Mouse (Mus musculus) left cerebral cortex, adult 6 months (tissue): ENCODE measurements around the gene Cts8. TPM values are rescaled to one million over a fixed set of nuclear protein-coding genes. Genes with fewer than 3 reads are reported as not detected.

Experiments
- long read RNA-seq, 2 experiments: library from polyadenylated mRNA; unstranded; transcript quantifications; one replicate each; pipeline ENCODE4 v2.0.0; 2019 to 2020
- polyA plus RNA-seq: library from polyadenylated mRNA; unstranded; fragments of <200 nt; fragmentation: Nextera tagmentation; gene quantifications from 2 replicates; pipeline ENCODE4 v1.2.3, GENCODE M21; 2021

The Cts8 gene
- polyA plus RNA-seq = not detected in 2 replicates
- long read RNA-seq, experiment 1 = 0 reads
- long read RNA-seq, experiment 2 = 0 reads

DNA sequence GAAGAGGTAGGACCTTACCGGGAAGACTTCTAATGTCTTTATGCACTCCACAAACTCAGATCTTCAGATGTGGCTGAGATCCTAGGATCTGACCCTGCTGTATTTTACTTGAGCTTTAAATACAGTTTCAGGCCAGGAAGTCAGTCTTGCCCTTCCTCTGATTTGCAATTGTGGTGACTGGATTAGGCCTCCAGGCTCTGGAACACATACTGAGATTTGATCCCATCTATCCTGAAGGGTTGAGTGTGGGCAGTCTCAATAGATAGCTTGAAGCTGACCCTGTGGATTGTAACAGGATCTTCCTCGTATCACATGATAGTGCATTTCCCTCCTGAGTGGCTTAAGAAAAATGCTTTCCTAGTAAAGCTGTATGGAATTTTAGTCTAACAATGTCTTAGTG is at the start of gene Cts8:
Gene Cts8 (minus strand): TSS at position 101 of the 400 bp plus-strand sequence.

DNA sequence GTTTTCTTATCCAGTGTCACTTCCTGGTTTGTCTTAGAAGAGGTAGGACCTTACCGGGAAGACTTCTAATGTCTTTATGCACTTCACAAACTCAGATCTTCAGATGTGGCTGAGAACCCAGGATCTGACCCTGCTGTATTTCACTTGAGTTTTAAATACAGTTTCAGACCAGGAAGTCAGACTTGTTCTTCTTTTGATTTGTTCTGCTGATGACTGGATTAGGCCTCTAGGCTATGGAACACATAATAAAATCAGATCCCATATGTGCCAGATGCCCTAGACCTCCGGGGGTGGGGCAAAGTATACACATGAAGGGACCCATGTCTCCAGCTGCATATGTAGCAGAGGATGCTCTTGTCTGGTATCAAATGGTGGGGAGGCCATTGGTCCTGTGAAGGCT is 33.6 kb upstream of the Cts8 start, which contains the start of gene Gm49398:
Gene Gm49398 (minus strand): TSS at position 101 of the 400 bp plus-strand sequence.

DNA sequence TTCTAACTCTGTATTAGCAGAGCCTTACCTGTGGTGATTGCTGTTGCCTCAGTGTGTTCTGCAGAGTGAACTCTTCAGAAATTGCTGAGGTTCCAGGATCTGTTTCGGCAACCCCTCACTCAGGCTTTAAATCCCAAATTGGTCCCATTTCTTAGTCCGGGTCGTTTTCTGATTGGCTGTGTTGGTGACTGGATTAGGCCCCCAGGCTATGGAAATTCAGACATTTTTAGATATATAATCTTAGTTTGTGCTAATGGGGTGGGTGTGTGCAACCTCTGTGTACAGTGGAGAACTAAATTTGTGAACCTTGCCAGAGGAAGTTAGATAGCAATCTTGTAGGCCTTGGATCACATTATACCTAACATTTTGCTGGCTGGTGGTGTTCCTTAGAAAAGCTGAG is 51.8 kb downstream of the Cts8 start, which contains the start of gene Cts6:
Gene Cts6 (minus strand): TSS at position 101 of the 400 bp plus-strand sequence.

Other genes starting within 250 kb of the Cts8 start
- not detected in 2 replicates for gene Ctsj, start 249.4 kb downstream of the Cts8 start, polyA plus RNA-seq
- not detected in 2 replicates for gene Ctsq, start 214.7 kb downstream of the Cts8 start, polyA plus RNA-seq
- gene Ctsr, start 91.1 kb downstream of the Cts8 start, polyA plus RNA-seq = not detected in 2 replicates
- gene Cts6, start 51.9 kb downstream of the Cts8 start, polyA plus RNA-seq = not detected in 2 replicates
- not detected in 2 replicates for gene Gm49398, start 33.5 kb upstream of the Cts8 start, polyA plus RNA-seq
- not detected in 2 replicates for gene Cts7, start 102.8 kb upstream of the Cts8 start, polyA plus RNA-seq